Mouse (Mus musculus) lung, postnatal 10 days (tissue): Measurements from ENCODE around the gene Akt1.

ENCODE experiments used
- DNase-seq: peaks from one replicate; pipeline ENCODE4 v3.0.0; 2021

The Akt1 gene

DNA sequence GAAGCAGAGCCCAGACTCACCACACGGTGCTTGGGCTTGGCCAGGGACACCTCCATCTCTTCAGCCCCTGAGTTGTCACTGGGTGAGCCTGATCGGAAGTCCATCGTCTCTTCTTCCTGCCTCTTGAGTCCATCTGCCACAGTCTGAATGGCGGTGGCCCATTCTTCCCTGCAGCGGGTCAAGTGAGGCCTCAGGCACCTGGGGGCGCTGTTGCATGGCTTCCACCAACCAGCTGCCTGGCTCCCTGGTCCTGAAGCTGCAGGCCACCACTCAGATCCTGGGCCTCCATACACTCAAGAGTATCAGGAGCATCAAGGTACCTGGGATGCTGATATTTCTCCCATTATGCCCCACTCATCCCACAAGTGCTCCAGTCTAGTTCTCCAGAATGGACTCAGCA lies 15.6 kb downstream of the Akt1 start:
- DNase-seq: peak; percentile 85

DNA sequence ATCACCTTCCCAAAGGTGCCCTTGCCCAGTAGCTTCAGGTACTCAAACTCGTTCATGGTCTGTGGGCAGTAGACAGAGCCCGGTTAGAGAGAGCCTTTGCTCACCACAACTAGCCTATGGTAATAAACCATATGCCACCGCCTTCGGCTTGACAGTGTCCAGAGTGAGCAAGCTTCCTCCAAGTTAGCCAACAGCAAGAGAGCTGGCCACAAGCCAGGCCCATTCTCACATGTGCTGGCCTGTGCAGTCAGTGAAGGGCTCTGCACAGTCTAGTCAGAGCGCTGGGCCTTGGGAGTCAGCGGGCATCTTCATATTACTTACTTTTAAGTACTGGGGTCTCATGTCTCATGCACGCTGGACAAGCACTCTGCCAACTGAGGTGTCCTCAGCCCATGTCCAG lies 16.1 kb downstream of the Akt1 start:
- DNase-seq: peak; percentile 55

DNA sequence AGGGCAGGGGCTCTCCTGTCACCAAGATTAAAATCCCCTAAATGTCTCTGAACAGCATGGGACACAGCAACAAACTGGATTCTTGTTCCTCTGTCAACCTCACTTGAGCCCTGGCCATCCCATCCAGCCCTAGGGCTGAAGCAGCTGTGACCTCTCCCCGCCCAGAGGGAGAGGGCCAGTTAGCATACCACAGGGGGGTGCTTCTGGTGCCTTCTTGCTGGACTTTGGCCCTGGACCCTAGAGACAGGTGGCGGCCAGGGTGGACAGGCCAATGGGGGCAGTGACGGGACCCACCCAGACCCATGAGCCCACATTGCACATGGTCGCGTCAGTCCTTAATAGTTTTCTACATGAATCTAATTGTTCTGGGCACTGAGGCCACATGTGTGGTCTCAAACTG lies 20.6 kb downstream of the Akt1 start:
- DNase-seq: no peak

DNA sequence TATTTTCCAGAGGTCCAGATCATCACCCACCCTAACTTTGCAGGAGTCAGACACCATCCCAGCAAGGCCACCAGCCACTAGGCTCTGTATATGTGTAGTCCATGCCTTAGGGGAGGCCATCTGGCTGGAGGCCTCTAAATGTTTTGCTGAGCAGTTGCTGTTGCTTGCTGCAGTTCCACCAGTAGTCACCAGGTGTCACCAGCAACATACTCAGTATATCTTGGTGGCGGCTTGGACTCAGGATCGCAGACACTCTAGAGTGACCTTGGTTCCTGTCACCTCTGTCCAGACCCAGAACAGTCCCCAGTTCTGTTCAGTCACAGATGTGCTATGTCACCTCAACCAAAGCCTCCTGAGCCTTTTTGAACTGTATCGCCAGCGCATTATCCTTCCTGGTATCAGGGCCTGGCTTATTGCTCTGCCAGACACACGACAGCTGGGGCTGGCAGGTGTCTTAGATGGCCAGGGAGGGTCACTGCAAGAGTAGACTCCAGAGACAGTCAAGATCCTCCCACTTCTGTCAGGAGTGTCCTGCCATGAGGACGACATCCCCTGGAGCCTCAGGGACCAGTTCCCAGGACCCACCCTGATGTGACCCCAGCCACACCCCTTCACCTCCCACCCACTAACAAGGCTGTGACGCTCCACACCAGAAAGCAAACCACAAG lies 21.4 kb downstream of the Akt1 start:
- peak; percentile 93 for DNase-seq

DNA sequence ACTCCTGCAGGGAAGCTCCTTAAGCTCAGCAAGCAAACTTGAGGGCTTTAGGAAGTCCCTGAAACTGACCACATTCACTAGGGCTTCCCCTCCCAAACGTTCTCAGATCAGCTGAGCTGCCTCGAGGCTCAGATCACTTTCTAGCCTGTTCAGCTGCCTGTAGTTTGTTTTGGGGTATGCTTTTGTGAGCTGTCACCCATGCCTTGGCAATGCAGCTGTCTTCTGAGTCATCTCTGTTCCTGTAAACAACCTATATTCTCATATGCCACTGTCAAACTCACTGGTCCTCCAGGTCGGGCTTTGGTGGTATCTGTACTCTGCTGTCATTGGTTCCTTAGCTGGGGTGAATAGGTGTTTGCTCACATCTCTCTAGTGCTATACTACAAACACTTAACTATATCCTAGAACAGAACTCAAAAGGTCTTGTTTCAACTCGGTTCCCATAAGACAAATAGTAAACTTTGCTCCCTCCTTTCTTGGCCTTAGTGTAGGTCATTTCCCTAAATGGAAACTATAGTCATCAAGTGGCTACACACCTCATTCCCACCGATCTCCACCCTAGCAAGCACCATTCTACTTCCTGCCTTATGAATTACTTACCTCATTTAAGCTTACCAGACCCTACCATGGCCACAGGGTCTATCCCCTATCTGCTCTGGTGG lies 22.8 kb downstream of the Akt1 start:
- no peak for DNase-seq

DNA sequence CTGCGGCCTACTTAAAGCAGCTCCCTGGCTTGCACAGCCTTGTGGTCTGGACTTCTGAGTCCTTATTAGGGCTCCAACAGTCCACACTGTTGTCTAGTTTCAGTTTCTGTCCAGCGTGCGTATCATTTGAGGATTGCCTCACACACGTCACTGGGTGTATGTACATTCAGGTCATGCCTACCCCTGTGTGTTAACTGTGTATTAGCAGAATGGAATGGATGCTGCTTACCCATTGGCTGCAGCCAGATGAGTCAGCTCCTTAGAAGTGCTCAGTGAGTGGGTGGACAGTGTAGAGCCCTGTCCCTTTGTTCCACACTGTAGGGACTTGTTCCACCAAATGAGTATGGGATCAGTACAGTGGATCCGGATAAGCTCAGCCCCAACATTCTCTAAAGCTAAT lies 26.6 kb downstream of the Akt1 start:
- no peak for DNase-seq

DNA sequence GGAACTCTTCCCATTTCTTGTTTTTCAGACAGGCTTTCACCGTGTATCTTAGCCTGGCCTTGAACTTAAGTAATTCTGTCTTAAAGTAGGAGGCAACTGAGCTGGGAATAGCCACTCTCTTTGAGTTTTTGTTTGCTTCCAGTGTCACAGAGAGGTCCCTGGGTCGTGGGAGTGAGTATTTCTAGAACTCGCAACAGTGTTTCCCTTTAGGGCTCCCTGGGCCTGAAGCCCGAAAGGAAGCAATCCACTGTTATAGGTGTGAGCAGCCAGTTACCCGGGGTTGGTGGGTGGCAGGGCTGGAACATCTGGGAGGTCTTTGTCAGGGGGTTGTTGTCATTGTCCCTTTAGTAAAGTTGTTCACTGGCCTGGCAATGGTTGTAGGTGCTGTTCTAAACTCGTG lies 28.5 kb downstream of the Akt1 start:
- no peak for DNase-seq

DNA sequence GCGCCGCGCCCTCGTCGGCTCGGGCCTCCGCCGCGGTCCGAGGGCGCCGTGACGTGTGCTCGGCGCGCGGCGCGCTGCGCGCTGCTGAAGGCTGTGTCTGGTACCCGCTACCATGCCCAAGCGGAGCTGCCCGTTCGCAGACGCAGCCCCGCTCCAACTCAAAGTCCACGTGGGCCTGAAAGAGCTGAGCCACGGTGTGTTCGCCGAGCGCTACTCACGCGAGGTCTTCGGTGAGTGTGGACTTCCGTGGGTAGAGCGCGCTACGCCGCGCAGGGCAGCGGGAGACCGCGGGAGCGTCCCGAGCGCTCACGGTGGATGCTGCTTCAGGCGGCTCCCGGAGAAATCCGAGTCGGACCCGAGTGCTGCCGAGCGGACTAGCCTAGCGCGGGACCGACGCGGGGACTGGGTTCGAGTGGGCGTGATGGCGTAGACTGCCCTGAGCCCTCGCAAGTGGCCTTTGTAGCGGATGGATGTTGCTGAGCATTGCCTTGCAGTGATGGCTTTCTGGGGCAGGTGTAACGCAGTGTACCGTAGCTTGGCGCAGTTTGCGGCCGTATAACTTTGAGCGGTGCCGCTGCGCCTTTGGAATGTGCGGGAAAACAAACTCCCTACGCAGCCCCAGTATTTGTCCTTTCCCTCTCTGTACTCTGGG lies 29.7 kb downstream of the Akt1 start:
- peak; percentile 53 for DNase-seq

DNA sequence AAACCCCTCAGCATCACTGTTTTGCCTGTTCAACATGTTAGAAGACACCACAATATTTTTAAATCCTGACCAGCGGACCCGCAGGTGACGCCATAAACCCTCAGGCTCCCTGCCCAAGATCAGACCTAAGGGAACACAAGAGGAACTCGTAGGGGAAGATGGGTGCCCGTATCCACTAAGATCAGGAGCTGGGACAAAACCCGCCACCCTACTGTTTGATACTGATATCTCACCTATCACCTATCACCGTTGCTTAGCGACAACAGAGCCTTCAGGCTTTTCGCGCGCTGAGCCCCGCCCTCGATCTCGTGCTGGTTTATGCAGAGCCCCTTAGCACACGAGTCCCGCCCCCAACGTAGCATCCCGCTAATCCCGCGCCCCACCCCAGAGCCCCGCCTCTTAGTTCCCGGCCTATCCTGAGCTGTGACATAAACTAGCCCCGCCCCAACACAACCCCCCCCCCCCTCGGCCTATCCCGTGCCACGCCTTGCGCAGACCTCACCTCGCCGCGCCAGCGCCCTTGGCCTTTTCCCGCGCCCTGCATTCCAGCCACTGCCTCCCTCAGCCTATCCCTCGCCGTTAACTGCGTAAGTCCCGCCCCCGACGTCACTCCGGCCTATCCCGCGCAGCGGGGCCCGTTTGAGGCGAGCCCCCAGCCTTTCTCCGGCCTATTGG lies 30.4 kb downstream of the Akt1 start, which contains the start of gene Siva1:
Gene Siva1, plus strand, starts transcription at position 500 of the 675 bp plus-strand sequence.
- DNase-seq: peak; percentile 100

DNA sequence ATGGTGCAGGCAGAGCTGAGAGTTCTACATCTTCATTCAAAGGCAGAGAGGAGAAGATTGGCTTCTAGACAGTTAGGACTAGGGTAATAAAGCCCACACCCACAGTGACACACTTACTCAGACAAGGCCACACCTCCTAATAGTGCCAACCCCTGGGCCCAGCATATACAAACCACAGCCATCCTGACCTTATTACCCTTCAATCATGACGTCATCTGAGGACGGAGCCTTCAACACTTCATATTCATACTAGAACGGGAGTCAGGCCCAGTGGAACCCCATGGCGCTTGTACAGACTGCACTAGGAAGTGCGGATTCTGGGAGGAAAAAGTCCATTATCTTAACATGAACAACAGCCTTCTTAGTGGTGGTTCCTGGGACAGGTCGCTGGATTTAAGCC lies 31.6 kb downstream of the Akt1 start:
- DNase-seq: no peak

DNA sequence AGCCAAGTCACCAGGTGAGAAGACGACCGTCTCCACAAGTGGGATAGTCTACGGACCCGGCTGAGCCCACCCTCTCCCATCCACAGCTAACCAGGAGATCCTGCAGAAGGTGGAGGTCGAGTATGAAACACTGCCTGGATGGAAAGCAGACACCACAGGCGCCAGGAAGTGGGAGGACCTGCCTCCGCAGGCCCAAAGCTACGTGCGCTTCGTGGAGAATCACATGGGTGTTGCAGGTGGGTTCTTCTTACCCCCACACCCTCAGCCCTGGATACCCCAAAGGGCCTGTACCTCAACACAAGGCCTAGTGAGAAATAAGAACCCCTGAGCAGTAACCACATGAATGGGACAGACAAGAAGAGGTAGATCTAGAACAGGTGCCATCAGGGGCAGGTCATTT lies 35.2 kb downstream of the Akt1 start:
- DNase-seq: no peak

DNA sequence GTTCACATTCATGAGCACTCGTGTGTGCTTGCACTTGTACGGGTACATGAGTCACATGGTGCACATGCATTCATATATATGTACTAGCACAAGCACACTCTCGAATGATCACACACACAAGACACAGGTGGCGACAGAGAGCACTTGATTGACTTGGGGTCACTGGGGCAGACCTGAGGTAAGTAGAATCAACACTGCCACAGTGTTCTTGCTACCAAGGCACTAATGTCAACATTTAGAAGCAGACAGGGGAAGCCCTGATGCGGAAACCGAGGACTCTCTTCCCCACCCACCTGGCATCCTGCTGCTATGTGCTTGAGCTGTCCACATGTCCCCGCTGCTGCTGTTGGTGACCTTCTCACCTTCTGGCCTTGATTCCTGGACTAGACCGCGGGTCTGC lies 41.0 kb downstream of the Akt1 start:
- no peak for DNase-seq

DNA sequence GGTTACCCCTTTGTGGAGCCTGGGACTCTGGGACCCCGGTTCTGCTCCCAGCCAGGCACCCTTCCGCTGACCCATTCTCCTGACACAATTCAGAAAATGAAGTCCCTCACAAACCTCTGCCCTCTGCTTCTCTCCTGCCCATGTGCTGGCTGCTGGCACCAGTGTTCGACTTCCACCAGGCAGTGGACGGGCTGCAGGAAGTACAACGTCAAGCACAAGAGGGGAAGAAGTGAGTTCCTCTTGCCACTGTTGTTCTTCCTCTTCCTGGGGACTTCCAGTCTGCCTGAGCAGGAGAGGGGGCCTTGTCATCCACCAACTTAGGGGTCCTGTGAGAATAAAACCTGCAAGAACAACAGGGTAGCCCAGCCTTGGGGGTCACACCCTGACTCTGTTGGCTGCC lies 41.8 kb downstream of the Akt1 start:
- no peak for DNase-seq

DNA sequence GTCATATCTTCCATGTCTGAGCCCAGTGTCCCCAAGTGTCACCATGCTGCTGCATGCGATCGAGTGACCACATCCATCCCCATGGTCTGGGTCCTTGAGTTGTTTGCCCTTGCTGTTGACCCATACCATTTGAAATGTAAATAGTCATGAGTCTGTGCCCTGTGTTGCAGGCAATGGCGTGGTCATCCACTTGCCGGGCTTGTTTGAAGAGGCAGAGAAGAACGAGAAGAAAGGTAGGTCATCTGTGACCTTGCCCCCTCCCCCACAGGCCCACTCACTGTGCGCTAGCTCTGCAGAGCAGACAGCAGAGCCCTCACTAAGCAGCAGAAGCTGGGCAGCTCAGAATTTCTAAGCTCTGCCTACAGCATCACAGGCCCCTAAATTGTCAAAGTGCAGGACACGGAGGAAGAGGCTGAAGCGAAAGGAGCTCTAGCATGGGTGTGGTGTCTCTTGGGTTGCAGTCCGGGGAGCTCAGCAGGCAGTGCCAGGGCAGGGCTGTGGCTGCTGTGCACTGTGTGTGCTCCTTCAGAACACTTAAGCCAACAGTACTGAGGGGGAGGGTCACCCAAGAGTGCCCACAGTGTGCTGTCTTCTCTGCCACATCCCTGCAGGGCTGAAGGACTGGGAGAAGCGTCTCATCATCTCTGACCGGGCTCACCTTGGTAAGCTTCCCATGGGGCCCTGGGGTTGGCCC lies 42.5 kb downstream of the Akt1 start:
- no peak for DNase-seq

DNA sequence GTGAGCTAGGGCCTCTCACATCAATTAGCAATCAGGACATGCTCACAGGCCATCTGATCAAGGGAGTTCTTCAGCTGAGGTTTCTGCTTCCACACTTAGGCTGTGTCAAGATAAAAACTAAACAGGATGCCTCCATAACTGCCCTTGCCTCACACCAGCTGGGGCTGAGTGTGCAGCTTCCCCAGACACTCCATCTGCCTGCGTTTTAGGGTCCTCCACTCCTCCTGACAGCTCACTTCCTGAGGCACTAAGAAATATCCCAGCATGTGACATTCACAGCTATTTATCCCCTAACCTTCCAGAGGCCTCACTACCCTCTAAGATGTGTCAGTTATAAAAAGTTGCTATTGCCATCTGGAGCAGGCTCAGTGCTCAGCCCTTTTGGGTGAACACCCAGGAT lies 43.2 kb downstream of the Akt1 start:
- no peak for DNase-seq

DNA sequence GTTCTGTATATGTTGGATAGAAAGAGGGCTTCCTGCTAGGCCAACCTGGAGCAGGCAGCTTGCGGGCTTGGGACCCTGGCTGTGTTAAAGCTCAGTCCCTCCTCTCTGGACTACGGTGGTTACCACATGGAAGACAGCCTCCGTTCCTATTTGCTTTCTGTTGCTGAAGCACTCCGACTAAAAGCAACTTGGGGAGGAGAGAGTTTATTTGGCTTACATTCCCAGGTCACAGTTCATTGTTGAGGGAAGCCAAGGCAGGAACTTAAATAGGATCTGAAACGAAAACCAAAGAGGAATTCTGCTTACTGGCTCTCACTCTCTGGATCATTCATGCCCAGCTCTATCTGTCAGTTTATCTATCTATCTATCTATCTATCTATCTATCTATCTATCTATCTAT lies 43.9 kb downstream of the Akt1 start:
- DNase-seq: no peak

DNA sequence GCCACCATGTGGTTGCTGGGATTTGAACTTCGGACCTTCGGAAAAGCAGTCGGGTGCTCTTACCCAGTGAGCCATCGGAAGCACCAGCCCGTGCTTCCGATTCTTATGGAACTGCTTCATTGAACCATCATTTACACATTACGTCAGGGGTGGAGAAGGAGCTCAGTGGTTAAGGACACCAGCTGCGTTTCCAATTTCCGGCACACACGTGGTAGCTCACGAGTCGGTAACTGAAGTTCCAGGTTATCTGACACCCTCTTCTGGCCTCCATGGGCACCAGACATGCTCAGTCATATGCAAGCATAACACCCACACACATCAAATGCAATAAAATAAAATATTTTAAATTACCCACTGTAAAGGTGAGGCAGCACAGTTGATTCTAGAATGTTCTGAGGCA lies 44.7 kb downstream of the Akt1 start:
- no peak for DNase-seq

DNA sequence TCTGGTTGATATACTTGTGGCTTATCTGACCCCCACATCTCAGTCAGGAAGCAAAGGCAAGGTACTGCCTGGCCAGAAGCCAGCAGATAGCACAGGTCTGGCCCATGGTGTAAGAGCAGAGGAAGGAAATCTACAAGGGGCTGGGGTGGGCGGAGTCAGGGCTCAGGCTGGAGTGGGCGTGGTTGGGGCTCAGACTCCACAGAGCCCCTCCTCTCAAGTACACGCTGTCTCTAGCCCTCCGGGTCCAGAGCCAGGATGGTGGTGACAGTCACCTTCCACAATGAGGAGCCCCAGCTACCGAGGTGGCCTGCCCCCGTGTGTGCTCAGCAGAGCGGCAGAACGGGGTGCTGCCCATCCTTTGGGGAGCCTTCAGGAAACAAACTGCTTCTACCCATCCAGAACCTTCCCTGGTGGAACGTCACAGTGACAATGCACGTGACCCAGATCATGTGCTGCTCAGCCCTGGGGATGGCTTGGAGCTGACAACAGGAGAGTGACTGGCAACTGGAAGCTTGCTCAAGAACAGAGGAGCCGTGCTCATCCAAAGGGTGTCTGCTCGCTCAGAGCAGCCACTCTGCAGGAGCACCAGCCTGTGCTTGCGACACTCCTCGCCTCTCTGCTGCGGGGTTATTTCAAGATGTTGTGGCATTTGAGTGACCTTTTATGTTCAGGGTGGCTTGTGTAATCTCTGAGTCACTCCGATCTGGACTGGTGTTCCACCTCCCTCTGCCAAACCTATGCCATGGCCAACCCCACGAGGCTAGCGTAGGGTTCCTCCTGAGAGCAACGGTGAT lies 45.6 kb downstream of the Akt1 start:
- peak; percentile 83 for DNase-seq

DNA sequence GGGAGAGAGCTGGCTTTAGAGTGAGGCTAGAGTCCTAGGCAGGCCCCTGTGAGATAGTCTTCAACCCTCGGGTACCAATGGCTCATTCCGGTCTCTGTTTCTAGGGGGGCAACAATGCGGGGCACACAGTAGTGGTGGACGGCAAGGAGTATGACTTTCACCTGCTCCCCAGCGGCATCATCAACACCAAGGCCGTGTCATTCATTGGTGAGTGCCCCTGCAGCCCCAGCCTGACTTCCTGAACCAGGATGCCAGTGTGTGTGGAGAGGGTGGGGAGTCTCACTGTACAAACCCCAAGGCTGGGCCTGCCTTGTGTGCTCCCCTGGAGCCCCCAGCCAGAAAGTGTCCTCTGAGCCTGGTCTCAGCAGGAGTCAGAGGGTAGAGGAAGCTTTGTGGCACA lies 46.5 kb downstream of the Akt1 start:
- no peak for DNase-seq

DNA sequence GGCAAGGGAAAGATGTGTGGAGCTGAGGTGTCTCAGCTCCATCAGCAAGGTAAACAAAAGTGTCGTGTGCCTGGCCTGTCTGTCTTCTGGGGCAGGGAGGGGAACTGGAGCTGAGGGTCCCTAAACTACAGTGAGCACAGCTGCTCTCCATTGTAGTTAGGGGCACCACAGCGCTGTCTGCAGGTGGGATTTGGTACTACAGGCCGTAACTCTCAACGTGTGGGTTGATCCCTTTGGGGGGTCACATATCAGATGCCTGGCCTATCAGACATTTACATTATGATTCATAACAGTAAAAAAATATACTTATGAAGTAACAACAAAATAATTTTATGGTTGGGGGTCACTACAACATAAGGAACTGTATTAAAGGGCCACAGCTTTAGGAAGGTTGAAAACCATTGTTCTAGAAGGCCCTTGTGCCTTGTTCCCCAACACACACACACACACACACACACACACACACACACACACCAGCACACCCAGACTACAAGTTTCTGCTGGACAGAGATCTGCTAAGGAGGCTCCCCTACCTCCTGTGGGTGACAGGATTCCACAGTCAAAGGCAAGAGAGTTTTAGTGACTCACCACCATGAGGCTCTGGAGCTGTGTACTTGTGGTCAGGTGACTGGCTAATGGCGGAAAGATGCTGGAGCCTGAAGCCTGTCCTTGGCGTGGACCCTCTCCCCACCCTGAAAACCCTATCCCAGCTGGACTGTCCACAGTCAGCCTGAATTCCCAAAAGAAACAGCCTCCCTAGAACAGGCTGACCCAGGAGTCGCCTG lies 47.4 kb downstream of the Akt1 start:
- no peak for DNase-seq

DNA sequence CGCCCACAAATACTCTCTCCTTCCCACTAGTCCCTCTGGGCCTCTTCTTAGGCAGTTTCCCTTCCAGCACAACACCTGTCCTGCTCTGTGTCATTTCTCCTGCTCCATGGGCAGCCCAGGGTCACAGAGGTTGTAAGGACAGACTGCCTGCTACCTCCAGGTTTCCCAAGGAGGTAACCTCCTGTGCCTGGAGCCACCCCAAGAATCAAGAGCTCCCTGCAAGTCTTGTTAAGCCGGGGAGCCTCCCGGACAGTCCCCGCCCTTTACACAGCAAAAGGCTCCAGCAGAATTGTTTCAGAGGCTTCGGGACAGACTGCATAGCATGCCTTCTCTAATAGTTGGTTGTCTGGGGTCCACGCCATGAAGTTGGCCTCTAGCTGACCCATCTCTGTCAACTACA lies 48.2 kb downstream of the Akt1 start:
- DNase-seq: no peak

DNA sequence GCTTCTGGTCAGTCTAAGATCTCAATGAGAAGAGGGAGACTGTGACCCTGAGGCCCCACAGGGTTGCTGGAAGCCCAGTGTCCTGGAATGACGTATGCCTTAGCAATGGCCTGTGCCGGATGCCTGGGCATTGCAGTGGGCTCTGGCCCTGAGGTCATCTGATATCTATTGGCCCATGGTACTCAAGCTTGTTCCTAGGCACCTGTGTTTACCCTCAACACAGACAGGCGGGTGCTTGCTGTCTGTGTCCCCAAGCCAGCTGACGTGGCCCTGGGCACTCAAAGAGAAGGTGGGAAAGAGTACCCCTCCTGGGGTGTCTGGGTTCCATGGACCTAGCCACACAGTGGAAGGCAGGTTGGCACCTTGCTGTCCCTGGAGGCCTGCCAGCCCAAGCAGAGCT lies 49.0 kb downstream of the Akt1 start:
- no peak for DNase-seq
